Mouse (Mus musculus) hindbrain, embryonic 16.5 days (tissue): Measurements from ENCODE around the gene Fxyd1. TPM values are rescaled to one million over a fixed set of nuclear protein-coding genes. Genes with fewer than 3 reads are reported as not detected.
A peak's percentile ranks its signal among the peaks of the same experiment; 100 is the strongest.

Experiments
- ATAC-seq: fragments of 200-750 bp; cut with Nextera tagmentation; 2 replicates; pipeline ENCODE4 v1.8.0; 2017; ENCODE audit warnings: moderate TSS enrichment, moderate library complexity
- H3K27ac ChIP-seq: fragments of 300-500 bp; sonication (generic); 2 replicates; pipeline ENCODE4 v1.5.1; 2014; ENCODE audit warnings: low read depth, mild to moderate bottlenecking, control low read depth, low read length, moderate library complexity
- H3K27me3 ChIP-seq: fragments of 300-500 bp; sonication (generic); replicated peaks from 2 replicates; pipeline ENCODE4 v1.6.1; 2014; ENCODE audit warnings: low read length; ENCODE audit not compliant: control insufficient read depth, insufficient read depth
- H3K36me3 ChIP-seq: fragments of 300-500 bp; sonication (generic); 2 replicates; pipeline ENCODE4 v1.6.1; 2014; ENCODE audit warnings: mild to moderate bottlenecking, low read length, moderate library complexity, mixed read lengths; ENCODE audit not compliant: control insufficient read depth, insufficient read depth
- H3K4me1 ChIP-seq: fragments of 300-500 bp; sonication (generic); 2 replicates; pipeline ENCODE4 v1.6.1; 2014; ENCODE audit warnings: low read depth, low read length; ENCODE audit not compliant: control insufficient read depth, insufficient read depth
- H3K4me2 ChIP-seq: fragments of 300-500 bp; sonication (generic); 2 replicates; pipeline ENCODE4 v1.6.1; 2014; ENCODE audit warnings: mild to moderate bottlenecking, low read length, control low read depth, moderate library complexity
- H3K4me3 ChIP-seq: fragments of 300-500 bp; sonication (generic); 2 replicates; pipeline ENCODE4 v1.5.1; 2014; ENCODE audit warnings: mild to moderate bottlenecking, low read length, control low read depth, moderate library complexity
- H3K9ac ChIP-seq: fragments of 300-500 bp; sonication (generic); 2 replicates; pipeline ENCODE4 v1.6.1; 2014; ENCODE audit warnings: low read depth, mild to moderate bottlenecking, control low read depth, low read length, moderate library complexity
- H3K9me3 ChIP-seq: fragments of 300-500 bp; sonication (generic); 2 replicates; pipeline ENCODE4 v1.6.1; 2014; ENCODE audit warnings: mild to moderate bottlenecking, low read length, moderate library complexity; ENCODE audit not compliant: control insufficient read depth
- WGBS: fragments of 180-500 bp; shearing (Covaris S2); extraction: QIAGEN DNeasy Blood & Tissue Kit; methylation state at CpG from one replicate; pipeline ENCODE4 v1.1.7; 2014; 5-methylcytosine and 5-hydroxymethylcytosine counted together
- polyA plus RNA-seq: library from polyadenylated mRNA; unstranded; fragments of >200 nt; fragmentation: Nextera tagmentation; extraction: Ambion mirVana; gene quantifications from 2 replicates; pipeline ENCODE4 v1.2.1, GENCODE M21; 2015

The Fxyd1 gene
- polyA plus RNA-seq, 1 experiment from 2014 or later = 89.9 TPM

- Histone ChIP-seq H3K27ac (no peak overlapping the region), H3K27me3 (no peaks in the 10 kb centered on the region), H3K4me3 (no peak overlapping the region), H3K4me2 (no peak overlapping the region), H3K4me1 (peaks cover 4% of the 10 kb centered on the region), H3K36me3 (no peaks in the 10 kb centered on the region), H3K9me3 (no peaks in the 10 kb centered on the region), H3K9ac (no peak overlapping the region)
- 34% methylated on average over 1 of the region's 1 CpGs for WGBS
- ATAC-seq = no peak
Observed at GRCm38 (mm10) chr7:31081106-31081505, 24.1 kb upstream of the Fxyd1 start.

- Histone ChIP-seq H3K27me3 (no peaks in the 10 kb centered on the region), H3K4me2 (no peak overlapping the region), H3K27ac (no peak overlapping the region), H3K4me1 (peaks cover 4% of the 10 kb centered on the region), H3K36me3 (no peaks in the 10 kb centered on the region), H3K9me3 (no peaks in the 10 kb centered on the region), H3K4me3 (no peak overlapping the region), H3K9ac (no peak overlapping the region)
- 50% methylated on average over 3 of the region's 3 CpGs for WGBS
- no peak for ATAC-seq
Observed at GRCm38 (mm10) chr7:31080611-31081010, 23.6 kb upstream of the Fxyd1 start.

DNA sequence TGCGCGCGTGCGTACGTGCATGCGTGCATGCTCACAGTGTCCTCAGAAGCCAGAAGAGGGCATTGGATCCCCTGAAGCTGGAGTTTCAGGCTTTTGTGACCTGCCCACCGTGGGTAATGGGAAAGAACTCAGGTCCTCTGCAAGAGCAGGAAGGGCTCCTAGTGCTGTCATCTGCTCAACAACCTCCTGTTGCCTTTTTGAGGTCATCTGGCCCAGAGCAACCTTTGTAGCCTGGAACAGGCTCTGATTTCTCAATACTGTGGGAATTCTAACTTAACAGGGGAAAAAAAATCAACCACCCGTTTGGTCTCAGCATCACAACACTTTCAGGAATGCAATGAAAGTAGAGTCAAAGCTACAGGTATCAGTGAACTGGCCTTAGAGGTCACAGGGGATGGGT lies 22.7 kb upstream of the Fxyd1 start:
- no peaks in the 10 kb centered on the region for H3K9me3 ChIP-seq

GRCm38 (mm10) chr7:31077885-31078445 lies 21.0 kb upstream of the Fxyd1 start:
- WGBS = 45% methylated on average over 5 of the region's 5 CpGs
- H3K4me3 ChIP-seq = no peak overlapping the region
- H3K27ac ChIP-seq = no peak overlapping the region
- H3K27me3 ChIP-seq = no peaks in the 10 kb centered on the region
- ATAC-seq = peak; percentile 55
- H3K4me2 ChIP-seq = no peak overlapping the region
- H3K4me1 ChIP-seq = no peaks in the 10 kb centered on the region; the same call in 1 of the 2 replicates
- no peaks in the 10 kb centered on the region for H3K36me3 ChIP-seq
- no peak overlapping the region for H3K9ac ChIP-seq
- no peaks in the 10 kb centered on the region for H3K9me3 ChIP-seq

More for the DNA sequence above, 22.7 kb upstream of the Fxyd1 start:
- ATAC-seq = no peak
- Histone ChIP-seq H3K4me1 (no peaks in the 10 kb centered on the region; the same call in none of the 2 replicates), H3K9ac (no peak overlapping the region), H3K27me3 (no peaks in the 10 kb centered on the region), H3K36me3 (no peaks in the 10 kb centered on the region), H3K4me2 (no peak overlapping the region), H3K27ac (no peak overlapping the region), H3K4me3 (no peak overlapping the region)
- WGBS = 91% methylated on average over 8 of the region's 8 CpGs

DNA sequence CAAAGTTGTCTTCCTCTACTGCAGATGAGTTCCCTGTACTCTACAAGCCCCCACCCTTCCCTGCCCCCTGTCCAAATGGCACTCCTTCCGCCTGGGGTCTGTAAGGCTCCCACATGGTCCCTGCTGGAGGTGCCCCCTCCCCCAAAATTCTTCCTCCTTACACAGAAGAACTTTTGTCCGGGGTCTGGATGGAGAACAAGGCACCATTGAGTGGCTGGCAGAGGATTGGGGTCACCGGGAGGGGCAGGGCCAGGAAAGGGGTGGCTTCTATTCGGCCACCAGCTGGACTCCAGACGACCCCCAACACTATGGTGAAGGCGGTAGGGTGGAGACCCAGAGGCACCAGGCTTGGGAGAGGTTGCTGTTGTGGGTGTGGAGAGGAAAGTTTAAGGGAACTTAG lies 20.5 kb upstream of the Fxyd1 start:
- Histone ChIP-seq H3K4me2 (no peak overlapping the region), H3K9ac (no peak overlapping the region), H3K4me1 (no peaks in the 10 kb centered on the region), H3K27me3 (no peaks in the 10 kb centered on the region), H3K4me3 (no peak overlapping the region), H3K27ac (no peak overlapping the region), H3K9me3 (no peaks in the 10 kb centered on the region), H3K36me3 (no peaks in the 10 kb centered on the region)
- peak; percentile 29; the same call in 1 of the 2 replicates for ATAC-seq
- 43% methylated on average over 6 of the region's 6 CpGs for WGBS

- no peaks in the 10 kb centered on the region for H3K27me3 ChIP-seq
- no peak within 1 kb of the TSS for H3K4me3 ChIP-seq
- no peak within 1 kb of the TSS for H3K9ac ChIP-seq
- 82% methylated on average over 5 of the region's 5 CpGs for WGBS
- H3K9me3 ChIP-seq = no peaks in the 10 kb centered on the region
- H3K36me3 ChIP-seq = no peaks in the 10 kb centered on the region
- no peak within 1 kb of the TSS for H3K27ac ChIP-seq
- H3K4me2 ChIP-seq = no peak within 1 kb of the TSS
- no peak for ATAC-seq
- no peaks in the 10 kb centered on the region for H3K4me1 ChIP-seq
Observed at GRCm38 (mm10) chr7:31076492-31076891, 19.5 kb upstream of the Fxyd1 start, which contains the start of gene Fxyd3. Gene Fxyd3, minus strand, starts transcription at chr7:31076704.

DNA sequence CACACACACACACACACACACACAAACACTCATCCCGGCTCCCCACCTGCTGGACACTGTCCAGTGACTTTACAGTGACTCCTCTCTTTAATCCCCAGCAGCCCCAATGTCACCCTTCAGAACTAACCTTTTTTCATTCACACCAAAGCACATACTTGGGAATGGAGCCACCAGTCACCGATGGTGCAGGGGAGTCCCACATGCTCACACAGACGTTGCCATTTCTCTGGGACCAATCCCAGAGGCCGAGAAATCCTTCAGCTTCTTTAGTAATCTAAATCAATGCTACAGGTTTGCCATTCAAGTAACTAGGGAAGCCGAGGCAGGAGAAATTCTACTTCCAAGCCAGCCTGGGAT lies 17.7 kb upstream of the Fxyd1 start:
- H3K4me1 ChIP-seq = no peaks in the 10 kb centered on the region
- no peak for ATAC-seq
- no peak overlapping the region for H3K9ac ChIP-seq
- no peak overlapping the region for H3K27ac ChIP-seq
- H3K4me3 ChIP-seq = no peak overlapping the region
- H3K4me2 ChIP-seq = no peak overlapping the region
- H3K27me3 ChIP-seq = no peaks in the 10 kb centered on the region
- no peaks in the 10 kb centered on the region for H3K36me3 ChIP-seq
- H3K9me3 ChIP-seq = no peaks in the 10 kb centered on the region
- WGBS = 72% methylated on average over 5 of the region's 5 CpGs

- no peaks in the 10 kb centered on the region for H3K36me3 ChIP-seq
- no peak; the same call in 1 of the 2 replicates for ATAC-seq
- no peaks in the 10 kb centered on the region for H3K9me3 ChIP-seq
- no peaks in the 10 kb centered on the region for H3K27me3 ChIP-seq
- H3K9ac ChIP-seq = no peak overlapping the region
- H3K4me2 ChIP-seq = no peak overlapping the region
- no peak overlapping the region for H3K27ac ChIP-seq
- no peak overlapping the region for H3K4me3 ChIP-seq
- WGBS = 68% methylated on average over 7 of the region's 7 CpGs
- H3K4me1 ChIP-seq = no peaks in the 10 kb centered on the region
Observed at GRCm38 (mm10) chr7:31074061-31074712, 17.2 kb upstream of the Fxyd1 start.

DNA sequence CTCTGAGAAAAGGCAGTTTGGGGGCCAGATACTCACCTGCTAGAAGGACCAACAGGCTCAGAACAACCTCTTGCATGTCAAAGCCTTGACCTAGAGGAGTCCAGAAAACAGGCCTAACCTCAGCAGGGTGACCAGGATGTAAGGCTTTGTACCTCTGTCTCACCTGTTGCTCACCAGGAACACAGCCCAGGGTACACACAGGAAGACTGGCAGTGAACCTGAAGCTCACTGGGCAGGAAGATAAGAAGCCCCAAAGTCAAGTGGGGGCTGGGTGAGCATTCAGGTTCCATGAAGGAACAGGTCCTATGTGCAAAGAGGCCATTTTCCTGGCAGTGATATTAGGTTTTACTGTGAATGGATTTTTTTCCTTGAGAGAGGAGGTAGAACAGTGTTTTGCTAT lies 16.5 kb upstream of the Fxyd1 start:
- Histone ChIP-seq H3K4me2 (no peak overlapping the region), H3K27ac (no peak overlapping the region), H3K9ac (no peak overlapping the region), H3K36me3 (no peaks in the 10 kb centered on the region), H3K4me1 (no peaks in the 10 kb centered on the region), H3K9me3 (no peaks in the 10 kb centered on the region), H3K4me3 (no peak overlapping the region), H3K27me3 (no peaks in the 10 kb centered on the region)
- no peak for ATAC-seq
